Mouse (Mus musculus) ES-Bruce4 (cell line): ENCODE measurements at regions not wholly inside any gene's neighbourhood (a gene's known extent, or its start where the extent isn't known, plus 50 kb on each side); places are given as distances from the start of the nearest gene placed in this dataset.
"Not testable (repeated sequence)": the region's sequence is repeated elsewhere in the genome, so short reads cannot be mapped to it uniquely, and the experiment has no call there.

Source experiments
- H3K27ac ChIP-seq: 2 replicates; pipeline ENCODE4 v1.5.1; 2012; ENCODE audit warnings: low read length, inconsistent platforms; ENCODE audit not compliant: insufficient read depth
- H3K27me3 ChIP-seq: 2 replicates; pipeline ENCODE4 v1.6.1; 2012; ENCODE audit warnings: mild to moderate bottlenecking, low read length, inconsistent platforms; ENCODE audit not compliant: control insufficient read depth, poor library complexity, insufficient read depth, severe bottlenecking
- H3K36me3 ChIP-seq: 2 replicates; pipeline ENCODE4 v1.6.1; 2012; ENCODE audit warnings: inconsistent platforms, mild to moderate bottlenecking, low read length, moderate library complexity; ENCODE audit not compliant: control insufficient read depth, poor library complexity, insufficient read depth, severe bottlenecking
- H3K4me1 ChIP-seq: one replicate; pipeline ENCODE4 v1.8.1; 2011; ENCODE audit warnings: low read length; ENCODE audit not compliant: control insufficient read depth, insufficient read depth
- H3K4me3 ChIP-seq: 2 replicates; pipeline ENCODE4 v1.5.1; 2011; ENCODE audit warnings: low read depth, mild to moderate bottlenecking, low read length
- H3K9ac ChIP-seq: 2 replicates; pipeline ENCODE4 v1.6.1; 2012; ENCODE audit warnings: low read depth, mild to moderate bottlenecking, inconsistent platforms; ENCODE audit not compliant: poor library complexity, severe bottlenecking
- H3K9me3 ChIP-seq: replicated peaks from 2 replicates; pipeline ENCODE4 v1.6.1; 2012; ENCODE audit warnings: mild to moderate bottlenecking, low read length, inconsistent platforms; ENCODE audit not compliant: control insufficient read depth, poor library complexity, insufficient read depth, severe bottlenecking
- CTCF ChIP-seq: IDR thresholded peaks from one replicate; pipeline ENCODE4 v1.8.1; 2011; ENCODE audit warnings: low read depth, low read length
- EP300 ChIP-seq: IDR thresholded peaks from 2 replicates; pipeline ENCODE4 v1.6.1; 2011; ENCODE audit warnings: low read depth, low read length; ENCODE audit not compliant: insufficient read depth
- POLR2A ChIP-seq: IDR thresholded peaks from one replicate; pipeline ENCODE4 v1.8.1; 2011; ENCODE audit warnings: low read length; ENCODE audit not compliant: insufficient read depth

DNA sequence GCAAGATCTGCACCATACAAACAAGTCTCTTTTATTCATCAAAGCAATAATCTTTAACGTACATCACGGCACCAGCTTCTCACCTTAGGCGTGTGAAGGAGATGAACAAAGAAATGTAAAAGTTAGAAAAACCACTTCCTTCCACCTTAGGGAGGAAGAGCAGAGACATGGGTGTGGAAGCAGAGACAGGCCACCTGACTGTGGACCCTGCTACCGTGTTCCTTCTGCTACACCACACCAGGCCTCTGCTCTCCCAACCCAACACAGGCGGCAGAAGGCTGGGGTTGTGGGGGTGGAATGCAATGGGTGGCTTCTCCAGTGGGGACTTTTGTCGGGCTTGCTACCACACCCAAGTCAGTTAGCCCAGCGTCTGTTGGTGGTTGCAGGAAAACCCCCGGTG is 540.2 kb upstream of the Gm10131 start:
- no peak overlapping the region for H3K9ac ChIP-seq

DNA sequence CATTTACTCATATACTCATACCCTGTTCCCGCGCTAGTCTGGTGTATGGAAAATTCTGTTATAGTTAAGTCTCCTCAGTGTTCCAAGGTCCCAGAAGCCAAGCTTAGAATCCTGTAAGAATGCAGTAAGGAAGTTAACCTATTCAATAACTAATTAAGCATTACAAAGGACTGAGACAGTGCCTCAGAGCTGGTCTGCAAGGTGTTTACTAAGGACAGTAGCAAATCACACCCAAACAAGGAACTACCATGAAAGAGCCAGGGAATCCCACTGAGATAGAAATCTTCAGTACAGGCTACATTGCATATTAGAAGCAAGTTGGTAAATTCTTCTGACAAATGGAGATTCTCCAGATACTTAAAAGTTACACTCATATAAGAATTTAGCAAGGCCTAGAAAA is 516.7 kb upstream of the Gm10131 start:
- not testable (repeated sequence) for H3K27ac ChIP-seq, H3K4me1 ChIP-seq, H3K36me3 ChIP-seq, H3K4me3 ChIP-seq, H3K9ac ChIP-seq, H3K27me3 ChIP-seq
- H3K9me3 ChIP-seq: peaks cover 19% of the 10 kb centered on the region

More for the DNA sequence above, 540.2 kb upstream of the Gm10131 start:
- no peak for TF ChIP-seq POLR2A
- TF ChIP-seq CTCF: no peak
- no peak for TF ChIP-seq EP300
- Histone ChIP-seq H3K36me3 (no peaks in the 10 kb centered on the region), H3K27ac (no peak overlapping the region), H3K27me3 (no peaks in the 10 kb centered on the region; the same call in 1 of the 2 replicates), H3K4me1 (no peaks in the 10 kb centered on the region), H3K4me3 (no peak overlapping the region), H3K9me3 (peaks cover 24% of the 10 kb centered on the region)

GRCm38 (mm10) chr8:34625670-34626069 is 514.1 kb upstream of the Gm10131 start:
- Histone ChIP-seq H3K4me1 (peaks cover 2% of the 10 kb centered on the region), H3K36me3 (no peaks in the 10 kb centered on the region), H3K27me3 (no peaks in the 10 kb centered on the region), H3K9ac (no peak overlapping the region), H3K4me3 (no peak overlapping the region), H3K27ac (no peak overlapping the region), H3K9me3 (peaks cover 19% of the 10 kb centered on the region)
- TF ChIP-seq EP300 (no peak), CTCF (no peak), POLR2A (no peak)

- TF ChIP-seq CTCF (no peak), EP300 (no peak), POLR2A (no peak)
- peaks cover 10% of the 10 kb centered on the region for H3K9me3 ChIP-seq
- peaks cover 2% of the 10 kb centered on the region for H3K4me1 ChIP-seq
- H3K4me3 ChIP-seq: no peak overlapping the region
- no peak overlapping the region for H3K9ac ChIP-seq
- no peak overlapping the region for H3K27ac ChIP-seq
- no peaks in the 10 kb centered on the region for H3K27me3 ChIP-seq
- H3K36me3 ChIP-seq: no peaks in the 10 kb centered on the region
Observed at GRCm38 (mm10) chr8:34623783-34624182, 512.2 kb upstream of the Gm10131 start.

- Histone ChIP-seq H3K9me3 (no peaks in the 10 kb centered on the region), H3K4me3 (no peak overlapping the region), H3K36me3 (no peaks in the 10 kb centered on the region), H3K27ac (no peak overlapping the region), H3K9ac (no peak overlapping the region), H3K27me3 (no peaks in the 10 kb centered on the region), H3K4me1 (peaks cover 2% of the 10 kb centered on the region)
- peak; percentile 59; the same call in 1 of the 2 replicates for TF ChIP-seq EP300
- no peak for TF ChIP-seq CTCF
- TF ChIP-seq POLR2A: no peak
Observed at GRCm38 (mm10) chr8:34622177-34623114, 510.9 kb upstream of the Gm10131 start.

DNA sequence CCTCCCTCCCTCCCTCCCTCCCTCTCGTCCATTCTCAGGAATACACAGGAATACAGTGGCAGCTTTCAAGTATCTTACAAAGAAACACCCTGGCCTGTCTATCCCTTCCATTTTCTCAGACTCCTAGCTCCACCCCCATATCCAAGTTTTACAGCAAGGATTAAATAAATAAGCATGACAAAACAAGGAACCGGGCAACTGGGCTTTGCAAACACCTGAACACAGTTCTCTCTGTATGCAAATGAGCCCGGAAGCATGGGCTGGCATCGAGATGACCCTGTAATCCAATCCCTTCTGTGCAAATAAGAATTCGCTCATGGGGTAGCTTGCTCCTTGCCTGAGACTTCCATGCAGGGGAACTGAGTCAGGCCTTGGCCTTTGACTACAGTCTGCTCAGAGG is 506.5 kb upstream of the Gm10131 start:
- H3K27ac ChIP-seq: no peak overlapping the region
- no peak overlapping the region for H3K9ac ChIP-seq
- peaks cover 2% of the 10 kb centered on the region for H3K4me1 ChIP-seq
- no peaks in the 10 kb centered on the region for H3K36me3 ChIP-seq
- H3K27me3 ChIP-seq: no peaks in the 10 kb centered on the region
- no peaks in the 10 kb centered on the region for H3K9me3 ChIP-seq
- H3K4me3 ChIP-seq: no peak overlapping the region
- TF ChIP-seq CTCF (no peak), POLR2A (no peak), EP300 (no peak)
